Mouse (Mus musculus): Measurements from ENCODE around the gene AC131692.1. TPM values are rescaled to one million over a fixed set of nuclear protein-coding genes. Genes with fewer than 3 reads are reported as not detected.

AC131692.1 gene
- polyA plus RNA-seq, 1 experiment from 2014 or later = not detected

- H3K9ac ChIP-seq = no peak overlapping the region
- WGBS = 83% methylated on average over 5 of the region's 5 CpGs
- no peak for ATAC-seq (ENCODE audit: low FRiP score, low read depth)
These were observed 50.6 kb downstream of the AC131692.1 start for GRCm38 (mm10) chr19:6144842-6145241.

More at GRCm38 (mm10) chr19:6144842-6145241, 50.6 kb downstream of the AC131692.1 start:
- no peaks in the 10 kb centered on the region for H3K9me3 ChIP-seq
- no peak overlapping the region for H3K27ac ChIP-seq
- H3K4me1 ChIP-seq = peaks cover 7% of the 10 kb centered on the region; the same call in 1 of the 2 replicates
- H3K4me3 ChIP-seq = no peak overlapping the region
- H3K27me3 ChIP-seq (replicated peaks) = no peaks in the 10 kb centered on the region
- H3K36me3 ChIP-seq = no peaks in the 10 kb centered on the region
- H3K4me2 ChIP-seq (replicated peaks) = no peak overlapping the region

Small RNAs within 50 kb of the gene (microRNA-seq; reads per million reads assigned to microRNA genes)
- 1.5 reads per million for gene Mir6988

Other genes starting within 250 kb of the AC131692.1 start
- 27.0 and 33.0 TPM in 2 replicates for gene Frmd8, start 219.1 kb upstream of the AC131692.1 start, polyA plus RNA-seq (2016; fragmentation: Nextera tagmentation; extraction: Ambion mirVana)
- gene Slc25a45, start 216.6 kb upstream of the AC131692.1 start, polyA plus RNA-seq (2016; fragmentation: Nextera tagmentation; extraction: Ambion mirVana) = 1.7 and 2.5 TPM in 2 replicates
- gene Tigd3, start 200.3 kb upstream of the AC131692.1 start, polyA plus RNA-seq (2016; fragmentation: Nextera tagmentation; extraction: Ambion mirVana) = 10.5 and 11.8 TPM in 2 replicates
- gene Dpf2, start 181.4 kb upstream of the AC131692.1 start, polyA plus RNA-seq (2016; fragmentation: Nextera tagmentation; extraction: Ambion mirVana) = 156 and 174 TPM in 2 replicates
- 4.7 and 5.7 TPM in 2 replicates for gene Cdc42ep2, start 169.6 kb upstream of the AC131692.1 start, polyA plus RNA-seq (2016; fragmentation: Nextera tagmentation; extraction: Ambion mirVana)
- 44.4 and 46.6 TPM in 2 replicates for gene Pola2, start 130.2 kb upstream of the AC131692.1 start, polyA plus RNA-seq (2016; fragmentation: Nextera tagmentation; extraction: Ambion mirVana)
- not detected in 2 replicates for gene Slc22a20, start 108.3 kb upstream of the AC131692.1 start, polyA plus RNA-seq (2016; fragmentation: Nextera tagmentation; extraction: Ambion mirVana)
- gene Capn1, start 78.5 kb upstream of the AC131692.1 start, polyA plus RNA-seq (2016; fragmentation: Nextera tagmentation; extraction: Ambion mirVana) = 5.6 and 6.4 TPM in 2 replicates
- gene Syvn1, start 47.8 kb upstream of the AC131692.1 start, polyA plus RNA-seq (2016; fragmentation: Nextera tagmentation; extraction: Ambion mirVana) = 33.2 and 35.2 TPM in 2 replicates
- gene Mrpl49, start 36.6 kb upstream of the AC131692.1 start, polyA plus RNA-seq (2016; fragmentation: Nextera tagmentation; extraction: Ambion mirVana) = 66.0 and 68.6 TPM in 2 replicates
- 635 and 643 TPM in 2 replicates for gene Fau, start 36.6 kb upstream of the AC131692.1 start, polyA plus RNA-seq (2016; fragmentation: Nextera tagmentation; extraction: Ambion mirVana)
- gene Znhit2, start 33.2 kb upstream of the AC131692.1 start, polyA plus RNA-seq (2016; fragmentation: Nextera tagmentation; extraction: Ambion mirVana) = 34.3 and 38.2 TPM in 2 replicates
- gene Tm7sf2, start 26.0 kb upstream of the AC131692.1 start, polyA plus RNA-seq (2016; fragmentation: Nextera tagmentation; extraction: Ambion mirVana) = 44.3 and 45.9 TPM in 2 replicates
- gene Vps51, start 17.2 kb upstream of the AC131692.1 start, polyA plus RNA-seq (2016; fragmentation: Nextera tagmentation; extraction: Ambion mirVana) = 79.4 and 80.6 TPM in 2 replicates
- not detected in 2 replicates for gene Tmem262, start 14.4 kb upstream of the AC131692.1 start, polyA plus RNA-seq (2016; fragmentation: Nextera tagmentation; extraction: Ambion mirVana)
- gene Gm28374, start 12.2 kb upstream of the AC131692.1 start, polyA plus RNA-seq (2016; fragmentation: Nextera tagmentation; extraction: Ambion mirVana) = 2.6 and 3.2 TPM in 2 replicates
- 72.4 and 75.0 TPM in 2 replicates for gene Zfpl1, start 9.5 kb upstream of the AC131692.1 start, polyA plus RNA-seq (2016; fragmentation: Nextera tagmentation; extraction: Ambion mirVana)
- gene Cdca5, start 9.4 kb upstream of the AC131692.1 start, polyA plus RNA-seq (2016; fragmentation: Nextera tagmentation; extraction: Ambion mirVana) = 27.1 and 28.4 TPM in 2 replicates
- gene Naaladl1, start 11.4 kb downstream of the AC131692.1 start, polyA plus RNA-seq (2016; fragmentation: Nextera tagmentation; extraction: Ambion mirVana) = 0.63 and 0.82 TPM in 2 replicates
- 53.5 and 59.0 TPM in 2 replicates for gene Sac3d1, start 24.2 kb downstream of the AC131692.1 start, polyA plus RNA-seq (2016; fragmentation: Nextera tagmentation; extraction: Ambion mirVana)
- gene Snx15, start 33.9 kb downstream of the AC131692.1 start, polyA plus RNA-seq (2016; fragmentation: Nextera tagmentation; extraction: Ambion mirVana) = 40.3 and 42.3 TPM in 2 replicates
- gene Batf2, start 46.6 kb downstream of the AC131692.1 start, polyA plus RNA-seq (2016; fragmentation: Nextera tagmentation; extraction: Ambion mirVana) = not detected in 2 replicates
- gene Arl2, start 47.1 kb downstream of the AC131692.1 start, polyA plus RNA-seq (2016; fragmentation: Nextera tagmentation; extraction: Ambion mirVana) = 100 and 102 TPM in 2 replicates
- gene Majin, start 90.0 kb downstream of the AC131692.1 start, polyA plus RNA-seq (2016; fragmentation: Nextera tagmentation; extraction: Ambion mirVana) = not detected in 2 replicates
- gene Gpha2, start 132.0 kb downstream of the AC131692.1 start, polyA plus RNA-seq (2016; fragmentation: Nextera tagmentation; extraction: Ambion mirVana) = not detected in 2 replicates
- 77.8 and 82.8 TPM in 2 replicates for gene Ppp2r5b, start 141.5 kb downstream of the AC131692.1 start, polyA plus RNA-seq (2016; fragmentation: Nextera tagmentation; extraction: Ambion mirVana)
- 13.8 and 14.7 TPM in 2 replicates for gene Atg2a, start 147.2 kb downstream of the AC131692.1 start, polyA plus RNA-seq (2016; fragmentation: Nextera tagmentation; extraction: Ambion mirVana)
- 87.2 and 96.4 TPM in 2 replicates for gene Ehd1, start 182.3 kb downstream of the AC131692.1 start, polyA plus RNA-seq (2016; fragmentation: Nextera tagmentation; extraction: Ambion mirVana)
- 0.27 and 0.60 TPM in 2 replicates for gene Cdc42bpg, start 212.0 kb downstream of the AC131692.1 start, polyA plus RNA-seq (2016; fragmentation: Nextera tagmentation; extraction: Ambion mirVana)
- gene Men1, start 240.6 kb downstream of the AC131692.1 start, polyA plus RNA-seq (2016; fragmentation: Nextera tagmentation; extraction: Ambion mirVana) = 93.3 and 93.5 TPM in 2 replicates
- gene Map4k2, start 246.7 kb downstream of the AC131692.1 start, polyA plus RNA-seq (2016; fragmentation: Nextera tagmentation; extraction: Ambion mirVana) = 16.0 and 18.4 TPM in 2 replicates

Measured in neural tube, embryonic 12.5 days (tissue).